ENCODE assay signal across 18 mouse cellular contexts in genomic region chr4:84500259-84500658, GRCm38 (mm10).
DNase-seq lines count a peak whose midpoint lies in the region; ATAC-seq and TF ChIP-seq lines count a peak whose summit lies in the region.
"Had no signal": no experiment of that assay in that cellular context is flagged by ENCODE, and none has a peak within 500 bp of the region (broad histone marks: within the 10 kb centered on the region; RNA-seq: fewer than 3 reads in every experiment).

No protein-coding gene starts in this region.

- no peaks in the 10 kb centered on the region for H3K36me3 ChIP-seq in ES-E14 (ENCODE audit: control insufficient read depth, insufficient read depth, low read length, poor library complexity, severe bottlenecking)
- no peaks in the 10 kb centered on the region for H3K36me3 ChIP-seq in embryonic facial prominence, embryonic 13.5 days
- no peaks in the 10 kb centered on the region for H3K36me3 ChIP-seq in limb, embryonic 12.5 days
- no peaks in the 10 kb centered on the region for H3K36me3 ChIP-seq in forebrain, embryonic 10.5 days (replicated peaks)
- H3K36me3 ChIP-seq: heart, embryonic 13.5 days; hindbrain, embryonic 15.5 days; liver, embryonic 13.5 days; lung, embryonic 15.5 days had no signal

- H3K9me3 ChIP-seq in ES-E14 (ENCODE audit: control insufficient read depth, insufficient read depth, low read depth, low read length): no peaks in the 10 kb centered on the region
- no peaks in the 10 kb centered on the region for H3K9me3 ChIP-seq in embryonic facial prominence, embryonic 13.5 days
- H3K9me3 ChIP-seq in limb, embryonic 12.5 days: no peaks in the 10 kb centered on the region
- no peaks in the 10 kb centered on the region for H3K9me3 ChIP-seq in forebrain, embryonic 10.5 days
- H3K9me3 ChIP-seq: heart, embryonic 13.5 days; hindbrain, embryonic 15.5 days; liver, embryonic 13.5 days; lung, embryonic 15.5 days had no signal

- ATAC-seq in embryonic facial prominence, embryonic 13.5 days (ENCODE audit: insufficient number of reproducible peaks, insufficient read depth, low FRiP score, low TSS enrichment, low read depth): no peak
- ATAC-seq in limb, embryonic 12.5 days (ENCODE audit: insufficient number of reproducible peaks, insufficient read depth, low FRiP score, low TSS enrichment, low read depth): no peak
- ATAC-seq: CD4-positive, CD25-positive, alpha-beta regulatory T cell, adult 4 months; forebrain, embryonic 14.5 days; intestine, embryonic 16.5 days had no signal

- 40% methylated on average over 9 of the region's 9 CpGs for WGBS in embryonic facial prominence, embryonic 13.5 days
- 25% methylated on average over 9 of the region's 9 CpGs for WGBS in limb, embryonic 12.5 days
- 68% methylated on average over 9 of the region's 9 CpGs for WGBS in forebrain, embryonic 10.5 days

- H3K27ac ChIP-seq in ES-E14 (ENCODE audit: insufficient read depth, low read depth, low read length, poor library complexity, severe bottlenecking): no peak overlapping the region
- H3K27ac ChIP-seq in embryonic facial prominence, embryonic 13.5 days: no peak overlapping the region
- H3K27ac ChIP-seq in limb, embryonic 12.5 days: peak overlapping the region; percentile 79
- H3K27ac ChIP-seq in forebrain, embryonic 10.5 days: no peak overlapping the region
- H3K27ac ChIP-seq: heart, embryonic 13.5 days; hindbrain, embryonic 15.5 days; liver, embryonic 13.5 days; lung, embryonic 15.5 days had no signal

- peaks cover 0 to 4% of the 10 kb centered on the region in 2 experiments; a peak in 2 of 4 replicates for H3K4me1 ChIP-seq in ES-E14 (ENCODE audit: control insufficient read depth in 2 of 2, insufficient read depth in 2 of 2, low read length in 2 of 2, poor library complexity in 1 of 2)
- H3K4me1 ChIP-seq in embryonic facial prominence, embryonic 13.5 days: peaks cover 53% of the 10 kb centered on the region
- H3K4me1 ChIP-seq in limb, embryonic 12.5 days (replicated peaks): peaks cover 52% of the 10 kb centered on the region
- peaks cover 24% of the 10 kb centered on the region for H3K4me1 ChIP-seq in forebrain, embryonic 10.5 days
- H3K4me1 ChIP-seq: liver, embryonic 13.5 days had no signal

- intact Hi-C loops in left cerebral cortex, postnatal 10 days (cut with DNase I): no loop called here

- in situ Hi-C loops in ES-E14 (cut with MboI; ENCODE audit: low sequenced_read_pairs in 2 of 2, unreplicated experiment in 2 of 2): no loop called here

- peaks cover 8% of the 10 kb centered on the region; the same call in 1 of the 2 replicates for H3K27me3 ChIP-seq in embryonic facial prominence, embryonic 13.5 days
- H3K27me3 ChIP-seq in limb, embryonic 12.5 days: no peaks in the 10 kb centered on the region
- no peaks in the 10 kb centered on the region for H3K27me3 ChIP-seq in forebrain, embryonic 10.5 days (ENCODE audit: poor library complexity, severe bottlenecking)
- H3K27me3 ChIP-seq: heart, embryonic 13.5 days; hindbrain, embryonic 15.5 days; liver, embryonic 13.5 days; lung, embryonic 15.5 days had no signal

- H3K4me3 ChIP-seq in ES-E14 (ENCODE audit: insufficient read depth in 1 of 2, low read depth in 1 of 2, low read length in 2 of 2, poor library complexity in 1 of 2, severe bottlenecking in 1 of 2): no peak overlapping the region
- H3K4me3 ChIP-seq in embryonic facial prominence, embryonic 13.5 days: no peak overlapping the region
- H3K4me3 ChIP-seq in limb, embryonic 12.5 days (replicated peaks): no peak overlapping the region
- no peak overlapping the region for H3K4me3 ChIP-seq in forebrain, embryonic 10.5 days
- H3K4me3 ChIP-seq: heart, embryonic 13.5 days; hindbrain, embryonic 15.5 days; liver, embryonic 13.5 days; lung, embryonic 15.5 days had no signal

- DNase-seq in 3134 (ENCODE audit: extremely low read depth, insufficient read length, low spot score) (peak; percentile 26), ES-E14 (ENCODE audit: low read depth, low spot score) (no peak)
- DNase-seq in forebrain, embryonic 10.5 days (ENCODE audit: extremely low spot score, low spot score): no peak
- no peak for DNase-seq in frontal cortex, adult 2 months (ENCODE audit: extremely low spot score in 1 of 2, low spot score in 1 of 2)
- DNase-seq in left cerebral cortex, postnatal 10 days (ENCODE audit: extremely low spot score in 1 of 2, low spot score in 2 of 2): no peak
- DNase-seq: adrenal gland, postnatal 10 days; cerebellum, adult 18-20 months; heart, postnatal 36 days; liver, embryonic 13.5 days; midbrain, embryonic 14.5 days had no signal

- no peak overlapping the region for H3K9ac ChIP-seq in ES-E14 (ENCODE audit: insufficient read depth, low read depth, low read length, poor library complexity, severe bottlenecking)
- H3K9ac ChIP-seq in embryonic facial prominence, embryonic 13.5 days: no peak overlapping the region
- no peak overlapping the region for H3K9ac ChIP-seq in limb, embryonic 12.5 days (replicated peaks)
- H3K9ac ChIP-seq: heart, embryonic 13.5 days; hindbrain, embryonic 15.5 days; liver, embryonic 13.5 days; lung, embryonic 15.5 days had no signal

- peak overlapping the region; percentile 42 for H3K4me2 ChIP-seq in embryonic facial prominence, embryonic 13.5 days
- H3K4me2 ChIP-seq in limb, embryonic 12.5 days: peak overlapping the region; percentile 44
- H3K4me2 ChIP-seq: heart, embryonic 13.5 days; hindbrain, embryonic 15.5 days; liver, embryonic 13.5 days; lung, embryonic 15.5 days had no signal

TF ChIP-seq in ES-E14, 5 proteins besides CTCF, POLR2A, EP300 and RAD21:
- 0 out of 2 replicates have a peak, but pooled peaks have one; percentile 41 for TF ChIP-seq ZNF384 (IDR thresholded peaks at IDR 0.05; ENCODE audit: low read depth, low read length)
- TF ChIP-seq MAFK (IDR thresholded peaks at IDR 0.05; ENCODE audit: insufficient read depth, low read depth, low read length): no peak
